Mouse (Mus musculus) heart, adult 18-20 months (tissue): ENCODE measurements around the gene Dtnb. TPM values are rescaled to one million over a fixed set of nuclear protein-coding genes. Genes with fewer than 3 reads are reported as not detected.

ENCODE experiments used
- DNase-seq, 2 experiments: peaks; one replicate each; pipeline ENCODE4 v3.0.0; 2021 to 2022; ENCODE audit warnings: mixed read lengths in 1 of 2
- total RNA-seq, 2 experiments: library from RNA; stranded (reverse); gene quantifications; 2 replicates each; pipeline ENCODE4 v1.2.3; 2021

Dtnb gene
- total RNA-seq, 2 experiments from 2014 or later: 7.9 to 9.1 TPM

GRCm38 (mm10) chr12:3732623-3733265 lies 160.6 kb downstream of the Dtnb start:
- DNase-seq: peak; percentile 25 to 39

GRCm38 (mm10) chr12:3733328-3733727 lies 161.1 kb downstream of the Dtnb start:
- no peak for DNase-seq

- DNase-seq: no peak
Observed at GRCm38 (mm10) chr12:3737009-3737408, 164.8 kb downstream of the Dtnb start.

GRCm38 (mm10) chr12:3738741-3739529 lies 166.8 kb downstream of the Dtnb start:
- no peak for DNase-seq

GRCm38 (mm10) chr12:3739749-3740704 lies 167.8 kb downstream of the Dtnb start:
- DNase-seq: peak; percentile 15 to 36

- no peak for DNase-seq
Observed at GRCm38 (mm10) chr12:3740705-3741081, 168.5 kb downstream of the Dtnb start.

GRCm38 (mm10) chr12:3745432-3746105 lies 173.4 kb downstream of the Dtnb start:
- peak; percentile 45 to 75 for DNase-seq

GRCm38 (mm10) chr12:3746369-3746768 lies 174.2 kb downstream of the Dtnb start:
- DNase-seq: no peak

- no peak for DNase-seq
Observed at GRCm38 (mm10) chr12:3747583-3747982, 175.4 kb downstream of the Dtnb start.

GRCm38 (mm10) chr12:3755522-3755921 lies 183.3 kb downstream of the Dtnb start:
- DNase-seq: no peak

GRCm38 (mm10) chr12:3756216-3756615 lies 184.0 kb downstream of the Dtnb start:
- DNase-seq: no peak

GRCm38 (mm10) chr12:3758127-3758526 lies 185.9 kb downstream of the Dtnb start:
- no peak for DNase-seq

- DNase-seq: peak; percentile 77 to 86
Observed at GRCm38 (mm10) chr12:3759419-3759818, 187.2 kb downstream of the Dtnb start.

- DNase-seq: no peak
Observed at GRCm38 (mm10) chr12:3760876-3761590, 188.9 kb downstream of the Dtnb start.

- no peak for DNase-seq
Observed at GRCm38 (mm10) chr12:3761591-3762295, 189.6 kb downstream of the Dtnb start.

GRCm38 (mm10) chr12:3764191-3764804 lies 192.1 kb downstream of the Dtnb start:
- DNase-seq: peak; percentile 55 to 75

GRCm38 (mm10) chr12:3767360-3767759 lies 195.2 kb downstream of the Dtnb start:
- no peak for DNase-seq

GRCm38 (mm10) chr12:3768391-3768790 lies 196.2 kb downstream of the Dtnb start:
- DNase-seq: no peak

- no peak for DNase-seq
Observed at GRCm38 (mm10) chr12:3770546-3770945, 198.4 kb downstream of the Dtnb start.

GRCm38 (mm10) chr12:3771080-3771479 lies 198.9 kb downstream of the Dtnb start:
- DNase-seq: no peak
